32 mouse cellular contexts compared by ENCODE assay signal in genomic region chr5:25619872-25620271, GRCm38 (mm10).
DNase-seq lines count a peak whose midpoint lies in the region; ATAC-seq and TF ChIP-seq lines count a peak whose summit lies in the region.
"Had no signal": no experiment of that assay in that cellular context is flagged by ENCODE, and none has a peak within 500 bp of the region (broad histone marks: within the 10 kb centered on the region; RNA-seq: fewer than 3 reads in every experiment).

No protein-coding gene starts in this region.

- no peak overlapping the region for H3K9ac ChIP-seq in intestine, embryonic 14.5 days (ENCODE audit: low read length)
- H3K9ac ChIP-seq in intestine, postnatal 0 days (ENCODE audit: low read depth, low read length): no peak overlapping the region
- H3K9ac ChIP-seq in intestine, embryonic 15.5 days: no peak overlapping the region
- H3K9ac ChIP-seq: embryonic facial prominence, embryonic 15.5 days; forebrain, embryonic 12.5 days; forebrain, postnatal 0 days; heart, embryonic 15.5 days; hindbrain, embryonic 12.5 days; kidney, embryonic 15.5 days; limb, embryonic 13.5 days; liver, embryonic 13.5 days; midbrain, embryonic 12.5 days; neural tube, embryonic 13.5 days had no signal

- H3K4me1 ChIP-seq in intestine, embryonic 14.5 days (replicated peaks; ENCODE audit: control insufficient read depth, insufficient read depth, low read length): no peaks in the 10 kb centered on the region
- no peaks in the 10 kb centered on the region for H3K4me1 ChIP-seq in intestine, postnatal 0 days (replicated peaks; ENCODE audit: control insufficient read depth, insufficient read depth, low read length)
- 0 out of 2 replicates have a peak, but pooled peaks cover 3% of the 10 kb centered on the region for H3K4me1 ChIP-seq in intestine, embryonic 15.5 days (replicated peaks)
- H3K4me1 ChIP-seq: embryonic facial prominence, embryonic 10.5 days; embryonic facial prominence, embryonic 15.5 days; forebrain, embryonic 12.5 days; heart, embryonic 10.5 days; heart, embryonic 15.5 days; hindbrain, embryonic 12.5 days; kidney, embryonic 15.5 days; limb, embryonic 13.5 days; liver, embryonic 13.5 days; megakaryocyte, embryonic 14.5 days had no signal

- no peak for TF ChIP-seq CTCF in intestine, postnatal 0 days (IDR thresholded peaks at IDR 0.05; ENCODE audit: low read depth)

- no peak for ATAC-seq in intestine, embryonic 14.5 days (replicated peaks; ENCODE audit: low FRiP score, low TSS enrichment, low read depth)
- no peak for ATAC-seq in intestine, postnatal 0 days
- peak; percentile 57 for ATAC-seq in intestine, embryonic 15.5 days
- ATAC-seq: forebrain, postnatal 0 days; hindbrain, postnatal 0 days; lung, postnatal 0 days had no signal

- intact Hi-C loops in left cerebral cortex, postnatal 25 days (cut with DNase I): no loop called here

- no peaks in the 10 kb centered on the region for H3K9me3 ChIP-seq in intestine, embryonic 14.5 days (ENCODE audit: control insufficient read depth, low read length)
- H3K9me3 ChIP-seq in intestine, postnatal 0 days (ENCODE audit: control insufficient read depth): no peaks in the 10 kb centered on the region
- no peaks in the 10 kb centered on the region for H3K9me3 ChIP-seq in intestine, embryonic 15.5 days
- H3K9me3 ChIP-seq: embryonic facial prominence, embryonic 10.5 days; embryonic facial prominence, embryonic 15.5 days; forebrain, embryonic 12.5 days; heart, embryonic 10.5 days; heart, embryonic 15.5 days; hindbrain, embryonic 12.5 days; kidney, embryonic 15.5 days; limb, embryonic 13.5 days; liver, embryonic 13.5 days; megakaryocyte, embryonic 14.5 days; midbrain, embryonic 12.5 days; neural tube, embryonic 13.5 days had no signal

- no peaks in the 10 kb centered on the region for H3K27me3 ChIP-seq in intestine, embryonic 14.5 days (replicated peaks; ENCODE audit: control insufficient read depth, insufficient read depth, low read length)
- H3K27me3 ChIP-seq in intestine, postnatal 0 days (replicated peaks; ENCODE audit: control insufficient read depth, insufficient read depth, low read length): no peaks in the 10 kb centered on the region
- no peaks in the 10 kb centered on the region for H3K27me3 ChIP-seq in intestine, embryonic 15.5 days (replicated peaks)
- H3K27me3 ChIP-seq: embryonic facial prominence, embryonic 15.5 days; forebrain, embryonic 12.5 days; heart, embryonic 15.5 days; hindbrain, embryonic 12.5 days; kidney, embryonic 15.5 days; limb, embryonic 13.5 days; liver, embryonic 13.5 days; midbrain, embryonic 12.5 days; neural tube, embryonic 13.5 days had no signal

- DNase-seq in intestine, embryonic 14.5 days (ENCODE audit: low spot score): no peak
- peak; percentile 12 for DNase-seq in urinary bladder, postnatal 25 days (ENCODE audit: low spot score)
- no peak for DNase-seq in urinary bladder, postnatal 4 days (ENCODE audit: low spot score in 2 of 2)
- DNase-seq in right cerebral cortex, adult 2 months (ENCODE audit: low spot score in 2 of 2): no peak
- DNase-seq in left cerebral cortex, postnatal 25 days (ENCODE audit: low spot score in 2 of 2): no peak
- DNase-seq: B cell, adult 2 months; cerebellum, adult 18-20 months; forebrain, postnatal 0 days; kidney, adult 18-20 months; kidney, postnatal 25 days; liver, embryonic 13.5 days; lung, adult 18-20 months; lung, postnatal 4 days; retina, postnatal 1 day; right cerebral cortex, postnatal 25 days; thymus, adult 2 months; thymus, postnatal 36 days had no signal

- H3K4me2 ChIP-seq in intestine, embryonic 14.5 days (ENCODE audit: low read length): no peak overlapping the region
- H3K4me2 ChIP-seq in intestine, postnatal 0 days (replicated peaks; ENCODE audit: low read depth): no peak overlapping the region
- H3K4me2 ChIP-seq in intestine, embryonic 15.5 days (replicated peaks): no peak overlapping the region
- H3K4me2 ChIP-seq: embryonic facial prominence, embryonic 15.5 days; forebrain, embryonic 12.5 days; heart, embryonic 15.5 days; hindbrain, embryonic 12.5 days; kidney, embryonic 15.5 days; limb, embryonic 13.5 days; liver, embryonic 13.5 days; midbrain, embryonic 12.5 days; neural tube, embryonic 13.5 days had no signal

- WGBS in intestine, embryonic 14.5 days: 81% methylated on average over 5 of the region's 5 CpGs
- WGBS in intestine, postnatal 0 days: 57% methylated on average over 5 of the region's 5 CpGs
- WGBS in intestine, embryonic 15.5 days: 67% methylated on average over 5 of the region's 5 CpGs

- no peaks in the 10 kb centered on the region for H3K36me3 ChIP-seq in intestine, embryonic 14.5 days (ENCODE audit: control insufficient read depth, insufficient read depth, low read length)
- no peaks in the 10 kb centered on the region for H3K36me3 ChIP-seq in intestine, postnatal 0 days (ENCODE audit: control insufficient read depth, insufficient read depth)
- H3K36me3 ChIP-seq in intestine, embryonic 15.5 days: no peaks in the 10 kb centered on the region
- H3K36me3 ChIP-seq: embryonic facial prominence, embryonic 10.5 days; embryonic facial prominence, embryonic 15.5 days; forebrain, embryonic 12.5 days; heart, embryonic 10.5 days; heart, embryonic 15.5 days; hindbrain, embryonic 12.5 days; kidney, embryonic 15.5 days; limb, embryonic 13.5 days; liver, embryonic 13.5 days; midbrain, embryonic 12.5 days; neural tube, embryonic 13.5 days had no signal

- H3K4me3 ChIP-seq in intestine, embryonic 14.5 days (ENCODE audit: low read depth, low read length): no peak overlapping the region
- no peak overlapping the region for H3K4me3 ChIP-seq in intestine, postnatal 0 days (ENCODE audit: low read depth, low read length)
- no peak overlapping the region for H3K4me3 ChIP-seq in intestine, embryonic 15.5 days (replicated peaks)
- H3K4me3 ChIP-seq: embryonic facial prominence, embryonic 10.5 days; embryonic facial prominence, embryonic 15.5 days; forebrain, embryonic 12.5 days; heart, embryonic 10.5 days; heart, embryonic 15.5 days; hindbrain, embryonic 12.5 days; kidney, embryonic 15.5 days; limb, embryonic 13.5 days; liver, embryonic 13.5 days; megakaryocyte, embryonic 14.5 days; midbrain, embryonic 12.5 days; neural tube, embryonic 13.5 days had no signal

- H3K27ac ChIP-seq in intestine, embryonic 14.5 days (ENCODE audit: low read depth): peak overlapping the region; percentile 1; the same call in 1 of the 2 replicates
- no peak overlapping the region for H3K27ac ChIP-seq in intestine, postnatal 0 days (ENCODE audit: low read depth, low read length)
- peak overlapping the region; percentile 23; the same call in 1 of the 2 replicates for H3K27ac ChIP-seq in intestine, embryonic 15.5 days
- H3K27ac ChIP-seq: embryonic facial prominence, embryonic 10.5 days; embryonic facial prominence, embryonic 15.5 days; forebrain, embryonic 12.5 days; heart, embryonic 10.5 days; heart, embryonic 15.5 days; hindbrain, embryonic 12.5 days; hindbrain, postnatal 0 days; kidney, embryonic 15.5 days; limb, embryonic 13.5 days; liver, embryonic 13.5 days; midbrain, embryonic 12.5 days; neural tube, embryonic 13.5 days had no signal
